Mouse (Mus musculus): ENCODE measurements around the gene Slc9a7.

DNA sequence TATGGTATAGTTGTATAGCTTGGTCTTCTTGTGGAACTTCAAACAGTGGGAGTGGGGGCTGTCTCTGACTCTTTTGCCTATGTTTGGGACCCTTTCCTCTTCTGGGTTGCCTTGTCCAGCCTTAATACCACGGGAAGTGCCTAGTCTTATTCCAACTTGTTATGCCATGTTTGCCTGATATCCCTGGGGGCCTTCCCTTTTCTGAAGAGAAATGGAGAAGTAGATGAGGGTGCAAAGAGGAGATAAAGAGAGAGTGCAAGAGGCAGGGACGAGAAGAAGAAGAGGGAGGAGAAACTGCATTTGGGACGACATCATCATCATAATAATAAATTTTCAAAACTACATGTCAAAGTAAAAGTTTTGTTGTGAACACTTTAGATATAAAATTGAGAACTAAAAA lies 21.6 kb downstream of the Slc9a7 start:
- no peak for TF ChIP-seq POLR2A (IDR thresholded peaks at IDR 0.05; ENCODE audit: borderline replicate concordance, extremely low read depth, insufficient read depth, insufficient read length, poor library complexity, severe bottlenecking)
- no peak for TF ChIP-seq CTCF (IDR thresholded peaks at IDR 0.05; ENCODE audit: borderline replicate concordance, extremely low read depth, insufficient read depth, insufficient read length)

Measured in brain, embryonic 14.5 days (tissue).